Mouse (Mus musculus): ENCODE measurements around the gene Kcnc3. TPM values are rescaled to one million over a fixed set of nuclear protein-coding genes. Genes with fewer than 3 reads are reported as not detected.

Gene Kcnc3
- polyA plus RNA-seq, 1 experiment from 2014 or later, result 4.4 TPM

GRCm38 (mm10) chr7:44552141-44552908 is 38.1 kb upstream of the Kcnc3 start:
- no peaks in the 10 kb centered on the region for H3K9me3 ChIP-seq
- peaks cover 31% of the 10 kb centered on the region for H3K36me3 ChIP-seq
- peak overlapping the region; percentile 66; the same call in 1 of the 2 replicates for H3K9ac ChIP-seq (replicated peaks)
- peak overlapping the region; percentile 84 for H3K4me3 ChIP-seq (replicated peaks)
- WGBS, result 86% methylated on average over 27 of the region's 31 CpGs
- 0 out of 2 replicates have a peak, but pooled peaks cover 8% of the 10 kb centered on the region for H3K27me3 ChIP-seq
- H3K4me1 ChIP-seq (replicated peaks), result peaks cover 25% of the 10 kb centered on the region
- H3K4me2 ChIP-seq (replicated peaks), result peak overlapping the region; percentile 85
- no peak overlapping the region; the same call in 1 of the 2 replicates for H3K27ac ChIP-seq
- peak; percentile 10; the same call in 1 of the 2 replicates for ATAC-seq

- peak overlapping the region; percentile 84 for H3K4me3 ChIP-seq (replicated peaks)
- peaks cover 31% of the 10 kb centered on the region for H3K36me3 ChIP-seq
- no peaks in the 10 kb centered on the region for H3K9me3 ChIP-seq
- ATAC-seq, result peak; percentile 57
- peaks cover 15% of the 10 kb centered on the region for H3K4me1 ChIP-seq (replicated peaks)
- H3K9ac ChIP-seq (replicated peaks), result peak overlapping the region; percentile 66
- peak overlapping the region; percentile 89 for H3K27ac ChIP-seq
- peak overlapping the region; percentile 85 for H3K4me2 ChIP-seq (replicated peaks)
- 0 out of 2 replicates have a peak, but pooled peaks cover 8% of the 10 kb centered on the region for H3K27me3 ChIP-seq
- 1% methylated on average over 32 of the region's 32 CpGs for WGBS
These were observed 37.2 kb upstream of the Kcnc3 start for GRCm38 (mm10) chr7:44553196-44553764.

- WGBS, result under 1% methylated on average over 22 of the region's 22 CpGs
- Histone ChIP-seq H3K36me3 (peaks cover 31% of the 10 kb centered on the region), H3K9ac (replicated peaks) (peak within 1 kb of the TSS; percentile 66), H3K27ac (peak within 1 kb of the TSS; percentile 89), H3K27me3 (0 out of 2 replicates have a peak, but pooled peaks cover 8% of the 10 kb centered on the region), H3K4me3 (replicated peaks) (peak within 1 kb of the TSS; percentile 84), H3K4me2 (replicated peaks) (peak within 1 kb of the TSS; percentile 85), H3K9me3 (no peaks in the 10 kb centered on the region), H3K4me1 (replicated peaks) (peaks cover 14% of the 10 kb centered on the region)
- ATAC-seq, result peak; percentile 67
These were observed 36.6 kb upstream of the Kcnc3 start, which contains the start of gene Nr1h2 for GRCm38 (mm10) chr7:44553826-44554225. Gene Nr1h2 (minus strand): TSS chr7:44553951.

- Histone ChIP-seq H3K4me1 (replicated peaks) (peaks cover 9% of the 10 kb centered on the region), H3K27ac (no peak overlapping the region), H3K9me3 (no peaks in the 10 kb centered on the region), H3K4me3 (replicated peaks) (no peak overlapping the region), H3K4me2 (replicated peaks) (no peak overlapping the region), H3K9ac (replicated peaks) (no peak overlapping the region), H3K36me3 (no peaks in the 10 kb centered on the region), H3K27me3 (0 out of 2 replicates have a peak, but pooled peaks cover 8% of the 10 kb centered on the region)
- no peak for ATAC-seq
- WGBS, result 68% methylated on average over 2 of the region's 2 CpGs
These were observed 32.8 kb upstream of the Kcnc3 start for GRCm38 (mm10) chr7:44557629-44558028.

DNA sequence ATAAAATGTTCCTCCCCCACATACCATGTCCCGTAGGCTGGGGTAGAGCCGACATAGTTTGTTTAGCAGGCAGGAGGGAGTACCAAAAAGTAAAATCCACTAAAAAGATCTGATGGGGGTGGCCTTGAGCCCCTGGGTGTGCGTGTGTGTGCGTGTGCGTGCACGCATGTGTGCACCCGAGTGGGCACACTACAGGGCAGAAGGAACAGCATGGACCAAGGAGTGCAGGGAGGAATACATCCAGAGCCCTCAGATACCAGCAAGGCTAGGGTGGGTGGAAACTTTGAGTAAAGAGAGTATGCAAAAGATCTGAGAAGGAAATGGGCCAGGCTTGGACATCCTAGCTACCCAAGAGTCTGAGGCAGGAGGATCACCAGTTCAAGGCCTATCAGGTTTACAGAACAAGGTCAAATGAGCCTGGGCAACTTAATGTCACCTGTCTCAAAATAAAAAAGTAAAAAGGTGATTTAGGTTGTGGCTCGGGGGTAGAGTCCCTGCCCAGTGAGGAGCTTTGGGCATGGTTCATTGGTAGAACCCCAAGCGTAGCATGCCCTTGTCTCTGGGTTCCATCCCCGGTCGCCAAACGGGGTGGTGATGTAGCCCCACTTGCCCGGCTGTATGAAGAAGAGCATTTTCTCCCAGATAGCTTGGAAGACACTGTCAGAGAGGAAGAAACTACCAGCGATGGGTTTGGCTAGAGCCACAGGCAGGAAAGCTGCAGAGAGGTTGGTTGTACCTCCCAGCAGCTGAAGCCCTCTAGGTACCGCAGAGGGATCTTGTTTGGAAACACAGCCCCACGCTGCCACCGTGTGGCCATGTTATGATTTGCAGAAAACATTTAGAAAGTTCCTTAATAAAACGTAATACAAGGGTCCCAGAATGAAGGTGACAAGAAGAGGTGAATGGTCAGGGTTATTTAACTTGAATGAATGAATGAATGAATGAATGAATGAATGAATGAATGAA is 29.7 kb upstream of the Kcnc3 start:
- no peaks in the 10 kb centered on the region for H3K9me3 ChIP-seq
- no peak overlapping the region for H3K27ac ChIP-seq
- H3K4me1 ChIP-seq (replicated peaks), result no peaks in the 10 kb centered on the region
- H3K27me3 ChIP-seq, result 0 out of 2 replicates have a peak, but pooled peaks cover 8% of the 10 kb centered on the region
- H3K9ac ChIP-seq (replicated peaks), result no peak overlapping the region
- WGBS, result 54% methylated on average over 18 of the region's 18 CpGs
- H3K4me2 ChIP-seq (replicated peaks), result no peak overlapping the region
- no peak overlapping the region for H3K4me3 ChIP-seq (replicated peaks)
- peak; percentile 78 for ATAC-seq
- H3K36me3 ChIP-seq, result no peaks in the 10 kb centered on the region

GRCm38 (mm10) chr7:44563284-44563683 is 27.2 kb upstream of the Kcnc3 start:
- 54% methylated on average over 8 of the region's 8 CpGs for WGBS

DNA sequence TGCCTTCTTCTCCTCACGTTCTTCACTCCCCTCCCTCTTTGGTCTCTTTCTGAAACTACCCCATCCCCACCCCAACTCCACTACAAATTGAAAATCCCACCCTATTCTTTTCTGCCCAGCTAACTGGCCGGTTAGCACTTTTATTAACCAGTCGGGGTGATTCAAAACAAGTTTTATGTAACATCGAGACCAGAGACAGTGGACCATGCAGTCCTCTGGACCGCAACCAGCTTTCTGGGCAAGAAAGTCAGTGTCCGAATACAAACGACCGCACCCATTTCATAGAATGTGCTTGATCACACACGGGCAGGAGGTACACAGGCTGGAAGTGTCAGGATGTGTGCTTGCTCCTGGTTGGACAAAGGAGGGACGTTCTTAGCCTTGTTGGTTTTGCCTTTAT is 26.0 kb upstream of the Kcnc3 start:
- H3K36me3 ChIP-seq, result no peaks in the 10 kb centered on the region
- no peaks in the 10 kb centered on the region; the same call in 1 of the 2 replicates for H3K27me3 ChIP-seq
- H3K4me2 ChIP-seq (replicated peaks), result no peak overlapping the region
- no peak overlapping the region for H3K27ac ChIP-seq
- H3K9ac ChIP-seq (replicated peaks), result no peak overlapping the region
- no peaks in the 10 kb centered on the region for H3K4me1 ChIP-seq (replicated peaks)
- H3K9me3 ChIP-seq, result no peaks in the 10 kb centered on the region
- WGBS, result 84% methylated on average over 10 of the region's 10 CpGs
- ATAC-seq, result no peak
- no peak overlapping the region for H3K4me3 ChIP-seq (replicated peaks)

More at GRCm38 (mm10) chr7:44563284-44563683, 27.2 kb upstream of the Kcnc3 start:
- no peak overlapping the region for H3K9ac ChIP-seq (replicated peaks)
- no peaks in the 10 kb centered on the region for H3K27me3 ChIP-seq
- no peak for ATAC-seq
- no peaks in the 10 kb centered on the region for H3K36me3 ChIP-seq
- H3K4me3 ChIP-seq (replicated peaks), result no peak overlapping the region
- H3K4me2 ChIP-seq (replicated peaks), result no peak overlapping the region
- H3K27ac ChIP-seq, result no peak overlapping the region
- H3K9me3 ChIP-seq, result no peaks in the 10 kb centered on the region
- H3K4me1 ChIP-seq (replicated peaks), result no peaks in the 10 kb centered on the region

DNA sequence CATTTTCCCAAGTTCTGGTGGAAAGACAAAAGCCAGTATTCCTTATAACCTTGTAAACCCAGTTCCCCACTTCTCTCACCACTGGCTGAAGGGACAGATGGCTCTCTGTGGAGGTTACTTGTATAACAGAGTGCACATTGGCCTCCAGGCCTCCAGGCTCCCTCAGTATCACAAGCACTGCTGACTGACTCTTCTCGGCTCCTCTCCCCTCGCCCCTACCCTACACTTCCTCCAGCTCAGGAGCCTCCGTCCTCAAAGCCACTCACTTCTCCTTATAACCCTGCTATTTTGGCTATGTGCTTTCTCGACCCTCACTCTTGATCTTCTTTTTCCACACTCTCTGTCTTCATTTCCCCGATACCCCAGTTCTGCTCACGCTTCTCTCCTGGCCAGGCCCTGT is 25.1 kb upstream of the Kcnc3 start:
- H3K9me3 ChIP-seq, result no peaks in the 10 kb centered on the region
- no peak overlapping the region for H3K27ac ChIP-seq
- no peak overlapping the region for H3K9ac ChIP-seq (replicated peaks)
- no peaks in the 10 kb centered on the region; the same call in 1 of the 2 replicates for H3K27me3 ChIP-seq
- ATAC-seq, result no peak
- no peak overlapping the region for H3K4me2 ChIP-seq (replicated peaks)
- no peaks in the 10 kb centered on the region for H3K4me1 ChIP-seq (replicated peaks)
- H3K36me3 ChIP-seq, result no peaks in the 10 kb centered on the region
- H3K4me3 ChIP-seq (replicated peaks), result no peak overlapping the region
- 76% methylated on average over 6 of the region's 6 CpGs for WGBS

- no peak overlapping the region for H3K27ac ChIP-seq
- no peaks in the 10 kb centered on the region for H3K9me3 ChIP-seq
- no peaks in the 10 kb centered on the region for H3K4me1 ChIP-seq (replicated peaks)
- no peaks in the 10 kb centered on the region; the same call in 1 of the 2 replicates for H3K27me3 ChIP-seq
- no peaks in the 10 kb centered on the region for H3K36me3 ChIP-seq
- H3K9ac ChIP-seq (replicated peaks), result no peak overlapping the region
- no peak for ATAC-seq
- 79% methylated on average over 9 of the region's 9 CpGs for WGBS
- no peak overlapping the region for H3K4me2 ChIP-seq (replicated peaks)
- no peak overlapping the region for H3K4me3 ChIP-seq (replicated peaks)
These were observed 21.7 kb upstream of the Kcnc3 start for GRCm38 (mm10) chr7:44568803-44569202.

- H3K36me3 ChIP-seq, result no peaks in the 10 kb centered on the region
- H3K27me3 ChIP-seq, result no peaks in the 10 kb centered on the region; the same call in 1 of the 2 replicates
- H3K4me1 ChIP-seq (replicated peaks), result no peaks in the 10 kb centered on the region
- H3K4me3 ChIP-seq (replicated peaks), result no peak overlapping the region
- 85% methylated on average over 6 of the region's 6 CpGs for WGBS
- no peak for ATAC-seq
- no peak overlapping the region for H3K9ac ChIP-seq (replicated peaks)
- H3K4me2 ChIP-seq (replicated peaks), result no peak overlapping the region
- H3K27ac ChIP-seq, result no peak overlapping the region
- H3K9me3 ChIP-seq, result no peaks in the 10 kb centered on the region
These were observed 19.5 kb upstream of the Kcnc3 start for GRCm38 (mm10) chr7:44570989-44571388.

DNA sequence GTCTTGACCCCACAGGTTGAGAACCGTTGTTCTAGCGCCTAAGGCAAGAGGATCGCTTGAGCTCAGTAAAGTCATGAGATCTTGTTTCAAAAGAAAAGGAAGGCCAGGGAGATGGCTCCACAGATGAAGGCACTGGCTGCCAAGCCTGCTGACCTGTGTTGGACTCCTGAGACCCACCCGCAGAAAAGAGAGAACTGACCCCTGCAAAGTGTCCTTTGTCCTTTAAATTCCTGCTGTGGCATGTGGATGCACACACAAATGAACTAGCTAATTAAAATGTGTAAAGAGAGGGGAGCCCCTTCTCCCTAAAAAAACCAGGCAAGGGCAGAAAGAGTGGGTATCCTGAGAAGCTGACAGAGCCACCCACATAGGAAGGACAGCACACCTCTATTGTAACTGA is 18.7 kb upstream of the Kcnc3 start:
- no peak overlapping the region for H3K9ac ChIP-seq (replicated peaks)
- no peak for ATAC-seq
- H3K4me3 ChIP-seq (replicated peaks), result no peak overlapping the region
- 28% methylated on average over 4 of the region's 4 CpGs for WGBS
- no peaks in the 10 kb centered on the region for H3K36me3 ChIP-seq
- H3K27ac ChIP-seq, result no peak overlapping the region
- H3K4me2 ChIP-seq (replicated peaks), result no peak overlapping the region
- H3K27me3 ChIP-seq, result peaks cover 3% of the 10 kb centered on the region
- no peaks in the 10 kb centered on the region for H3K9me3 ChIP-seq
- H3K4me1 ChIP-seq (replicated peaks), result no peaks in the 10 kb centered on the region
